Mouse (Mus musculus): ENCODE data around the gene Pdcd11.

GRCm38 (mm10) chr19:47178431-47179271 lies 88.1 kb downstream of the Pdcd11 start, which contains the start of gene Neurl1a:
- TF ChIP-seq EP300 (IDR thresholded peaks at IDR 0.05; ENCODE audit: insufficient read depth, low read depth, low read length) (no peak), CTCF (IDR thresholded peaks at IDR 0.05; ENCODE audit: low read depth, low read length) (no peak), POLR2A (IDR thresholded peaks at IDR 0.05; ENCODE audit: insufficient read depth, low read length) (no peak)

Measured in ES-Bruce4 (cell line).